Mouse (Mus musculus): Measurements from ENCODE around the gene Clrn2.

GRCm38 (mm10) chr5:45448676-45449075, 4.9 kb upstream of the Clrn2 start:
- TF ChIP-seq POLR2A (IDR thresholded peaks at IDR 0.05; ENCODE audit: borderline replicate concordance, insufficient read depth, low read length) = no peak
- TF ChIP-seq CTCF (IDR thresholded peaks at IDR 0.05; ENCODE audit: borderline replicate concordance, insufficient read depth, low read depth, low read length) = no peak
